Mouse (Mus musculus) lung, adult 2 months (tissue): ENCODE measurements around the gene Limch1.

ENCODE experiments used
- CTCF ChIP-seq: fragments of 200-500 bp; IDR thresholded peaks from 2 replicates; pipeline ENCODE4 v1.5.1; 2011; ENCODE audit warnings: mild to moderate bottlenecking, low read length, control low read depth; ENCODE audit not compliant: insufficient read depth
- POLR2A ChIP-seq: fragments of 200-500 bp; IDR thresholded peaks from 2 replicates; pipeline ENCODE4 v1.6.1; 2011; ENCODE audit warnings: low read depth, mild to moderate bottlenecking, control low read depth, low read length, borderline replicate concordance; ENCODE audit errors: extremely low read depth

GRCm38 (mm10) chr5:66881901-66882341, 136.3 kb downstream of the Limch1 start:
- TF ChIP-seq POLR2A, result no peak
- TF ChIP-seq CTCF, result no peak
